Mouse (Mus musculus) forebrain, embryonic 16.5 days (tissue): Measurements from ENCODE around the gene Trappc10. TPM values are rescaled to one million over a fixed set of nuclear protein-coding genes. Genes with fewer than 3 reads are reported as not detected.

ENCODE experiments used
- ATAC-seq: fragments of 200-750 bp; cut with Nextera tagmentation; 2 replicates; pipeline ENCODE4 v1.8.0; 2017; ENCODE audit warnings: mild to moderate bottlenecking, moderate library complexity
- H3K27ac ChIP-seq: fragments of 300-500 bp; sonication (generic); 2 replicates; pipeline ENCODE4 v1.5.1; 2014; ENCODE audit warnings: low read length, control low read depth
- H3K27me3 ChIP-seq: fragments of 300-500 bp; sonication (generic); replicated peaks from 2 replicates; pipeline ENCODE4 v1.6.1; 2014; ENCODE audit warnings: low read length; ENCODE audit not compliant: control insufficient read depth, insufficient read depth
- H3K36me3 ChIP-seq: fragments of 300-500 bp; sonication (generic); 2 replicates; pipeline ENCODE4 v1.6.1; 2014; ENCODE audit not compliant: control insufficient read depth, insufficient read depth
- H3K4me1 ChIP-seq: fragments of 300-500 bp; sonication (generic); replicated peaks from 2 replicates; pipeline ENCODE4 v1.6.1; 2014; ENCODE audit warnings: low read length; ENCODE audit not compliant: control insufficient read depth, insufficient read depth
- H3K4me2 ChIP-seq: fragments of 300-500 bp; sonication (generic); 2 replicates; pipeline ENCODE4 v1.6.1; 2014; ENCODE audit warnings: mild to moderate bottlenecking, low read length, control low read depth
- H3K4me3 ChIP-seq: fragments of 300-500 bp; sonication (generic); replicated peaks from 2 replicates; pipeline ENCODE4 v1.5.1; 2014; ENCODE audit warnings: mild to moderate bottlenecking, low read length, control low read depth
- H3K9ac ChIP-seq: fragments of 300-500 bp; sonication (generic); replicated peaks from 2 replicates; pipeline ENCODE4 v1.6.1; 2014; ENCODE audit warnings: low read depth, low read length, control low read depth
- H3K9me3 ChIP-seq: fragments of 300-500 bp; sonication (generic); 2 replicates; pipeline ENCODE4 v1.6.1; 2016; ENCODE audit warnings: low read length; ENCODE audit not compliant: control insufficient read depth
- WGBS: fragments of 180-500 bp; shearing (Covaris S2); extraction: QIAGEN DNeasy Blood & Tissue Kit; methylation state at CpG from one replicate; pipeline ENCODE4 v1.1.7; 2014; 5-methylcytosine and 5-hydroxymethylcytosine counted together
- polyA plus RNA-seq: library from polyadenylated mRNA; unstranded; fragments of >200 nt; fragmentation: Nextera tagmentation; extraction: Ambion mirVana; gene quantifications from 2 replicates; pipeline ENCODE4 v1.2.1, GENCODE M21; 2015

Trappc10 gene
- polyA plus RNA-seq, 1 experiment from 2014 or later: 22.8 TPM

GRCm38 (mm10) chr10:78244058-78244437 lies 393 bp downstream of the Trappc10 start:
- peak; percentile 45 for ATAC-seq
- 0% methylated on average over 33 of the region's 33 CpGs for WGBS
- Histone ChIP-seq H3K4me1 (peaks cover 16% of the 10 kb centered on the region), H3K27me3 (no peaks in the 10 kb centered on the region), H3K9ac (peak overlapping the region; percentile 82), H3K27ac (peak overlapping the region; percentile 10; the same call in 1 of the 2 replicates), H3K4me2 (peak overlapping the region; percentile 96), H3K4me3 (peak overlapping the region; percentile 92), H3K36me3 (no peaks in the 10 kb centered on the region), H3K9me3 (no peaks in the 10 kb centered on the region)

GRCm38 (mm10) chr10:78238926-78239325 lies 5.5 kb downstream of the Trappc10 start:
- Histone ChIP-seq H3K4me2 (no peak overlapping the region), H3K9me3 (no peaks in the 10 kb centered on the region), H3K27me3 (no peaks in the 10 kb centered on the region), H3K27ac (no peak overlapping the region), H3K9ac (no peak overlapping the region), H3K4me1 (peaks cover 12% of the 10 kb centered on the region), H3K36me3 (no peaks in the 10 kb centered on the region), H3K4me3 (no peak overlapping the region)
- ATAC-seq: no peak
- 85% methylated on average over 6 of the region's 6 CpGs for WGBS

- no peaks in the 10 kb centered on the region for H3K9me3 ChIP-seq
- 93% methylated on average over 5 of the region's 5 CpGs for WGBS
Measured at GRCm38 (mm10) chr10:78238297-78238696, 6.1 kb downstream of the Trappc10 start.

GRCm38 (mm10) chr10:78237809-78238208 lies 6.6 kb downstream of the Trappc10 start:
- Histone ChIP-seq H3K36me3 (no peaks in the 10 kb centered on the region), H3K4me2 (no peak overlapping the region), H3K27me3 (no peaks in the 10 kb centered on the region), H3K4me3 (no peak overlapping the region), H3K4me1 (peaks cover 1% of the 10 kb centered on the region), H3K9me3 (no peaks in the 10 kb centered on the region), H3K27ac (no peak overlapping the region), H3K9ac (no peak overlapping the region)
- WGBS: 94% methylated on average over 6 of the region's 6 CpGs
- ATAC-seq: no peak

More at GRCm38 (mm10) chr10:78238297-78238696, 6.1 kb downstream of the Trappc10 start:
- H3K9ac ChIP-seq: no peak overlapping the region
- H3K4me3 ChIP-seq: no peak overlapping the region
- H3K27me3 ChIP-seq: no peaks in the 10 kb centered on the region
- no peak overlapping the region for H3K4me2 ChIP-seq
- H3K36me3 ChIP-seq: no peaks in the 10 kb centered on the region
- ATAC-seq: no peak
- no peak overlapping the region for H3K27ac ChIP-seq
- H3K4me1 ChIP-seq: peaks cover 5% of the 10 kb centered on the region

GRCm38 (mm10) chr10:78236885-78237629 lies 7.4 kb downstream of the Trappc10 start:
- Histone ChIP-seq H3K4me2 (no peak overlapping the region), H3K27ac (no peak overlapping the region), H3K27me3 (no peaks in the 10 kb centered on the region), H3K4me3 (no peak overlapping the region), H3K4me1 (peaks cover 6% of the 10 kb centered on the region; the same call in 1 of the 2 replicates), H3K9me3 (no peaks in the 10 kb centered on the region), H3K36me3 (no peaks in the 10 kb centered on the region), H3K9ac (no peak overlapping the region)
- ATAC-seq: 0 out of 2 replicates have a peak, but pooled peaks have one; percentile 31
- 78% methylated on average over 8 of the region's 8 CpGs for WGBS

GRCm38 (mm10) chr10:78233756-78234155 lies 10.7 kb downstream of the Trappc10 start:
- Histone ChIP-seq H3K27ac (no peak overlapping the region), H3K9ac (no peak overlapping the region), H3K27me3 (no peaks in the 10 kb centered on the region), H3K36me3 (peaks cover 4% of the 10 kb centered on the region), H3K4me2 (no peak overlapping the region), H3K4me1 (peaks cover 6% of the 10 kb centered on the region; the same call in 1 of the 2 replicates), H3K9me3 (no peaks in the 10 kb centered on the region), H3K4me3 (no peak overlapping the region)
- no peak for ATAC-seq
- WGBS: 85% methylated on average over 6 of the region's 6 CpGs

- H3K9ac ChIP-seq: no peak overlapping the region
- H3K27me3 ChIP-seq: no peaks in the 10 kb centered on the region
- 91% methylated on average over 5 of the region's 5 CpGs for WGBS
- no peak for ATAC-seq
- H3K27ac ChIP-seq: peak overlapping the region; percentile 8; the same call in 1 of the 2 replicates
- H3K4me3 ChIP-seq: no peak overlapping the region
- H3K4me1 ChIP-seq: peaks cover 6% of the 10 kb centered on the region; the same call in 1 of the 2 replicates
- no peaks in the 10 kb centered on the region for H3K9me3 ChIP-seq
- peaks cover 4% of the 10 kb centered on the region for H3K36me3 ChIP-seq
- H3K4me2 ChIP-seq: no peak overlapping the region
Measured at GRCm38 (mm10) chr10:78233161-78233560, 11.3 kb downstream of the Trappc10 start.

GRCm38 (mm10) chr10:78232301-78232980 lies 12.0 kb downstream of the Trappc10 start:
- Histone ChIP-seq H3K27me3 (no peaks in the 10 kb centered on the region), H3K4me1 (peaks cover 6% of the 10 kb centered on the region; the same call in 1 of the 2 replicates), H3K4me2 (no peak overlapping the region), H3K36me3 (peaks cover 7% of the 10 kb centered on the region), H3K4me3 (no peak overlapping the region), H3K27ac (no peak overlapping the region; the same call in 1 of the 2 replicates), H3K9me3 (no peaks in the 10 kb centered on the region), H3K9ac (no peak overlapping the region)
- whole genome bisulfite sequencing: 56% methylated on average over 4 of the region's 4 CpGs
- ATAC-seq: peak; percentile 33; the same call in 1 of the 2 replicates

- ATAC-seq: no peak
- H3K4me3 ChIP-seq: no peak overlapping the region
- WGBS: 85% methylated on average over 5 of the region's 5 CpGs
- no peaks in the 10 kb centered on the region for H3K27me3 ChIP-seq
- H3K9ac ChIP-seq: no peak overlapping the region
- H3K4me1 ChIP-seq: peaks cover 6% of the 10 kb centered on the region; the same call in 1 of the 2 replicates
- no peak overlapping the region for H3K27ac ChIP-seq
- peaks cover 7% of the 10 kb centered on the region for H3K36me3 ChIP-seq
- H3K4me2 ChIP-seq: no peak overlapping the region
- no peaks in the 10 kb centered on the region for H3K9me3 ChIP-seq
Measured at GRCm38 (mm10) chr10:78228560-78228928, 15.9 kb downstream of the Trappc10 start.
